Mouse (Mus musculus) megakaryocyte, embryonic 14.5 days (primary cell): Measurements from ENCODE around the gene Lmf2. TPM values are rescaled to one million over a fixed set of nuclear protein-coding genes. Genes with fewer than 3 reads are reported as not detected.

Experiments used
- H3K27me3 ChIP-seq: replicated peaks from 2 replicates; pipeline ENCODE3; 2012; ENCODE audit warnings: inconsistent platforms
- H3K36me3 ChIP-seq: replicated peaks from 2 replicates; pipeline ENCODE3; 2012; ENCODE audit warnings: low read length, inconsistent platforms, mixed read lengths
- H3K4me1 ChIP-seq: 2 replicates; pipeline ENCODE4 v1.6.1; 2012; ENCODE audit warnings: inconsistent platforms
- H3K4me3 ChIP-seq: replicated peaks from 2 replicates; pipeline ENCODE3; 2012; ENCODE audit warnings: moderate library complexity, mild to moderate bottlenecking, inconsistent platforms
- H3K9me3 ChIP-seq: 2 replicates; pipeline ENCODE4 v1.6.1; 2012; ENCODE audit warnings: inconsistent platforms
- FLI1 ChIP-seq: IDR thresholded peaks from 2 replicates; pipeline ENCODE4 v1.6.1; 2012; ENCODE audit warnings: low read length, inconsistent platforms, mixed read lengths
- GATA1 ChIP-seq: IDR thresholded peaks from 3 replicates; pipeline ENCODE4 v1.6.1; 2012; ENCODE audit warnings: mixed read lengths, low read length, inconsistent platforms, borderline replicate concordance
- polyA plus RNA-seq: library from polyadenylated mRNA; stranded (reverse); fragments of >175 nt; gene quantifications from 2 replicates; pipeline ENCODE4 v1.2.3, GENCODE M21; 2012; ENCODE audit warnings: low replicate concordance; ENCODE audit not compliant: insufficient read depth

Gene Lmf2
- polyA plus RNA-seq, 1 experiment = 65.0 TPM

- H3K36me3 ChIP-seq = peaks cover 74% of the 10 kb centered on the region
- no peak for TF ChIP-seq GATA1
- no peak for TF ChIP-seq FLI1
- H3K4me3 ChIP-seq = no peak overlapping the region
- H3K4me1 ChIP-seq = peaks cover 69% of the 10 kb centered on the region
- H3K9me3 ChIP-seq = no peaks in the 10 kb centered on the region
- no peaks in the 10 kb centered on the region for H3K27me3 ChIP-seq
Observed at GRCm38 (mm10) chr15:89305966-89306365, 49.5 kb downstream of the Lmf2 start.

Other genes starting within 250 kb of the Lmf2 start
- 12.5 and 18.5 TPM in 2 replicates for gene Tubgcp6, start 232.5 kb downstream of the Lmf2 start, polyA plus RNA-seq
- 3.8 and 7.9 TPM in 2 replicates for gene Hdac10, start 227.0 kb downstream of the Lmf2 start, polyA plus RNA-seq
- gene Mapk12, start 215.0 kb downstream of the Lmf2 start, polyA plus RNA-seq = not detected in 2 replicates
- gene Mapk11, start 206.0 kb downstream of the Lmf2 start, polyA plus RNA-seq = 0.29 TPM in 1 of 2 replicates, not detected in the other
- gene Plxnb2, start 174.9 kb downstream of the Lmf2 start, polyA plus RNA-seq = 71.6 and 100 TPM in 2 replicates
- 3.6 and 10.0 TPM in 2 replicates for gene Dennd6b, start 159.2 kb downstream of the Lmf2 start, polyA plus RNA-seq
- 20.7 and 31.2 TPM in 2 replicates for gene Ppp6r2, start 144.1 kb downstream of the Lmf2 start, polyA plus RNA-seq
- 171 and 172 TPM in 2 replicates for gene Sbf1, start 40.3 kb downstream of the Lmf2 start, polyA plus RNA-seq
- gene Adm2, start 32.9 kb downstream of the Lmf2 start, polyA plus RNA-seq = 4.0 TPM in 1 of 2 replicates, not detected in the other
- gene Miox, start 21.3 kb downstream of the Lmf2 start, polyA plus RNA-seq = not detected in 2 replicates
- gene Ncaph2, start 60 bp upstream of the Lmf2 start, polyA plus RNA-seq = 21.9 and 44.6 TPM in 2 replicates
- gene Sco2, start 18.2 kb upstream of the Lmf2 start, polyA plus RNA-seq = 47.2 and 56.7 TPM in 2 replicates
- 0.41 and 6.8 TPM in 2 replicates for gene Tymp, start 21.4 kb upstream of the Lmf2 start, polyA plus RNA-seq
- 16.5 and 19.6 TPM in 2 replicates for gene Odf3b, start 23.6 kb upstream of the Lmf2 start, polyA plus RNA-seq
- 0.07 TPM in 1 of 2 replicates, not detected in the other for gene Klhdc7b, start 29.3 kb upstream of the Lmf2 start, polyA plus RNA-seq
- gene Syce3, start 54.8 kb upstream of the Lmf2 start, polyA plus RNA-seq = not detected in 2 replicates
- 0.31 TPM in 1 of 2 replicates, not detected in the other for gene Cpt1b, start 70.2 kb upstream of the Lmf2 start, polyA plus RNA-seq
- not detected in 2 replicates for gene C730034F03Rik, start 73.9 kb upstream of the Lmf2 start, polyA plus RNA-seq
- 0.13 and 0.50 TPM in 2 replicates for gene Gm44502, start 74.0 kb upstream of the Lmf2 start, polyA plus RNA-seq
- gene Chkb, start 74.2 kb upstream of the Lmf2 start, polyA plus RNA-seq = 27.6 and 63.0 TPM in 2 replicates
- gene Mapk8ip2, start 98.3 kb upstream of the Lmf2 start, polyA plus RNA-seq = not detected in 2 replicates
- gene Arsa, start 121.8 kb upstream of the Lmf2 start, polyA plus RNA-seq = 82.1 and 91.3 TPM in 2 replicates
- gene Shank3, start 144.0 kb upstream of the Lmf2 start, polyA plus RNA-seq = 37.4 and 85.0 TPM in 2 replicates
- gene Acr, start 212.7 kb upstream of the Lmf2 start, polyA plus RNA-seq = 0.49 and 3.0 TPM in 2 replicates
- 15.1 TPM in 1 of 2 replicates, not detected in the other for gene Rabl2, start 236.3 kb upstream of the Lmf2 start, polyA plus RNA-seq